Mouse (Mus musculus): ENCODE measurements around the gene Cd70. TPM values are rescaled to one million over a fixed set of nuclear protein-coding genes. Genes with fewer than 3 reads are reported as not detected.

Gene Cd70
- total and polyA plus RNA-seq, 2 experiments from 2014 or later: 0.69 TPM; not detected in 1

DNA sequence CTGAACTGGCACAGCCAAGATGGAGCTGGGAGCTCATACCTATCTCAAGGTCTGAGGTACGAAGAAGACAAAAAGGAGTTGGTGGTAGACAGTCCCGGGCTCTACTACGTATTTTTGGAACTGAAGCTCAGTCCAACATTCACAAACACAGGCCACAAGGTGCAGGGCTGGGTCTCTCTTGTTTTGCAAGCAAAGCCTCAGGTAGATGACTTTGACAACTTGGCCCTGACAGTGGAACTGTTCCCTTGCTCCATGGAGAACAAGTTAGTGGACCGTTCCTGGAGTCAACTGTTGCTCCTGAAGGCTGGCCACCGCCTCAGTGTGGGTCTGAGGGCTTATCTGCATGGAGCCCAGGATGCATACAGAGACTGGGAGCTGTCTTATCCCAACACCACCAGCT lies 42.5 kb downstream of the Cd70 start:
- Histone ChIP-seq H3K4me2 (ENCODE audit: low read depth) (no peak overlapping the region), H3K36me3 (ENCODE audit: insufficient read depth) (no peaks in the 10 kb centered on the region; the same call in 1 of the 2 replicates), H3K9me3 (ENCODE audit: low read length) (no peaks in the 10 kb centered on the region), H3K4me3 (ENCODE audit: low read depth, low read length) (no peak overlapping the region), H3K27me3 (ENCODE audit: insufficient read depth, low read length) (no peaks in the 10 kb centered on the region), H3K27ac (ENCODE audit: low read depth, low read length) (no peak overlapping the region), H3K4me1 (ENCODE audit: insufficient read depth) (0 out of 2 replicates have a peak, but pooled peaks cover 5% of the 10 kb centered on the region), H3K9ac (no peak overlapping the region)
- no peak for TF ChIP-seq CTCF (IDR thresholded peaks at IDR 0.05; ENCODE audit: low read depth)
- WGBS: 94% methylated on average over 5 of the region's 5 CpGs
- DNase-seq: no peak
- ATAC-seq: no peak

DNA sequence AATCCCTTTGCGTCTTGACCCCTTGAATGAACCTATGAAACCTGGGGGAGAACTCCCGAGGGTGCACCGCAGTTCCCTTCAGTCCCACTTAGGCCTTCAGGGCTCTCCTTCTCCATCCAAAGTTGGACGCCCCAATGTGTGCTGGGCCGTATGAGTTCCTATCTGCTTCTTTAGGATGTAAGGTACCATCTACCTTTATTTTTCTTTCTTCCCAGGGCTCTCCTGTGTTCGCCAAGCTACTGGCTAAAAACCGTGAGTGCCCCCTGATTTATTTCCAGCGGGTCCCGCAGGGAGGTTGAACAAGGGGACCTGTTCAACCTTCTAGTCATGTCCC lies 43.6 kb downstream of the Cd70 start:
- no peaks in the 10 kb centered on the region for H3K9me3 ChIP-seq (ENCODE audit: low read length)
- no peak for TF ChIP-seq CTCF (IDR thresholded peaks at IDR 0.05; ENCODE audit: low read depth)
- 4% methylated on average over 9 of the region's 9 CpGs for WGBS
- DNase-seq: no peak
- peak; percentile 9; the same call in 1 of the 2 replicates for ATAC-seq
- H3K4me2 ChIP-seq (ENCODE audit: low read depth): peak overlapping the region; percentile 76
- H3K27ac ChIP-seq (ENCODE audit: low read depth, low read length): no peak overlapping the region
- peak overlapping the region; percentile 74 for H3K4me3 ChIP-seq (ENCODE audit: low read depth, low read length)
- no peaks in the 10 kb centered on the region; the same call in 1 of the 2 replicates for H3K36me3 ChIP-seq (ENCODE audit: insufficient read depth)
- H3K9ac ChIP-seq: peak overlapping the region; percentile 72
- H3K4me1 ChIP-seq (ENCODE audit: insufficient read depth): 0 out of 2 replicates have a peak, but pooled peaks cover 5% of the 10 kb centered on the region
- no peaks in the 10 kb centered on the region for H3K27me3 ChIP-seq (ENCODE audit: insufficient read depth, low read length)

DNA sequence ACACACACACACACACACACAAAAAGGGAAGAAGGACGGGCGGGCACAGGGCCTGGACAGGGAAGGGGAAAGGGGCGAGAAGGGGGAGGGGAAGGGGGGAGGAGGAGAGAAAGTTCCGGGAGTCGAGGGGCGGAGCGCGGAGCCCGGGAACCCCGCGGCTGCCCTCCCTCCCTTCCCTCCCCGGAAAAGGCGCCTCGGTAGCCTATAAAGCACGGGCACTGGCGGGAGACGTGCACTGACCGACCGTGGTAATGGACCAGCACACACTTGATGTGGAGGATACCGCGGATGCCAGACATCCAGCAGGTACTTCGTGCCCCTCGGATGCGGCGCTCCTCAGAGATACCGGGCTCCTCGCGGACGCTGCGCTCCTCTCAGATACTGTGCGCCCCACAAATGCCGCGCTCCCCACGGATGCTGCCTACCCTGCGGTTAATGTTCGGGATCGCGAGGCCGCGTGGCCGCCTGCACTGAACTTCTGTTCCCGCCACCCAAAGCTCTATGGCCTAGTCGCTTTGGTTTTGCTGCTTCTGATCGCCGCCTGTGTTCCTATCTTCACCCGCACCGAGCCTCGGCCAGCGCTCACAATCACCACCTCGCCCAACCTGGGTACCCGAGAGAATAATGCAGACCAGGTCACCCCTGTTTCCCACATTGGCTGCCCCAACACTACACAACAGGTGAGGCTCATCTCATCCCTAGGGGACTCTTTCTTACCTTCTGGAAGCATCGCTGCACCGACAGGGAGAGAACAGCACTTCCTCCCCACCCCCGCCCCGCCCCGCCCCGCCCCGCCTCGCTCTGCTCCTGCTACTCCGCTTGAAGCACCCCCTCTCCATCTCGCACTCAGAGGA lies 44.2 kb downstream of the Cd70 start, which contains the start of gene Tnfsf9:
Gene Tnfsf9 (plus strand): TSS at position 145 of the 854 bp plus-strand sequence.
- peak within 1 kb of the TSS; percentile 76 for H3K4me2 ChIP-seq (ENCODE audit: low read depth)
- DNase-seq: peak; percentile 65
- H3K9ac ChIP-seq: peak within 1 kb of the TSS; percentile 72
- peak within 1 kb of the TSS; percentile 52; the same call in 1 of the 2 replicates for H3K27ac ChIP-seq (ENCODE audit: low read depth, low read length)
- H3K4me1 ChIP-seq (ENCODE audit: insufficient read depth): 0 out of 2 replicates have a peak, but pooled peaks cover 5% of the 10 kb centered on the region
- peak; percentile 80 for ATAC-seq
- no peak for TF ChIP-seq CTCF (IDR thresholded peaks at IDR 0.05; ENCODE audit: low read depth)
- no peaks in the 10 kb centered on the region for H3K27me3 ChIP-seq (ENCODE audit: insufficient read depth, low read length)
- H3K36me3 ChIP-seq (ENCODE audit: insufficient read depth): no peaks in the 10 kb centered on the region; the same call in 1 of the 2 replicates
- peak within 1 kb of the TSS; percentile 74 for H3K4me3 ChIP-seq (ENCODE audit: low read depth, low read length)
- 2% methylated on average over 56 of the region's 61 CpGs for WGBS
- no peaks in the 10 kb centered on the region for H3K9me3 ChIP-seq (ENCODE audit: low read length)

DNA sequence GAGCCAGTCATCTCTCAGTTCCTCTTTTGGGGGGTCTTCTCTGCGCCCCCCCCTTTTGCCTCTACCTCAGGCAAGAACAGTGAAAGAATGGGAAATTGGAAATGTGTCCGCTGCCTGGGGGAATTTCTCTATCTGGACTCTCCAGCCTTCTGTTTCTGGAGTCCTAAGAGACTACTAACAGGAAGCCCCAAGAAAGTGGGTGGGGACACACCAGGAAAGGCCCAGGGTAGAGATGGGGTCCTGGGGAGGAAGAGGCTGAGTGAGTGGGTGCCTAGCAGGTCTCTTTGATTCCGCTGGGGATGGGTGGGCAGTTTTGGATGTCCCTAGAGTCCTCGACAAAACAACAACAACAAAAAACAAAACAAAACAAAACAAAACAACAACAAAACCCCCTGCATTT lies 45.1 kb downstream of the Cd70 start:
- 41% methylated on average over 4 of the region's 4 CpGs for WGBS
- Histone ChIP-seq H3K27me3 (ENCODE audit: insufficient read depth, low read length) (no peaks in the 10 kb centered on the region), H3K36me3 (ENCODE audit: insufficient read depth) (no peaks in the 10 kb centered on the region; the same call in 1 of the 2 replicates), H3K27ac (ENCODE audit: low read depth, low read length) (no peak overlapping the region), H3K4me3 (ENCODE audit: low read depth, low read length) (peak overlapping the region; percentile 74), H3K9ac (peak overlapping the region; percentile 72), H3K9me3 (ENCODE audit: low read length) (no peaks in the 10 kb centered on the region), H3K4me1 (ENCODE audit: insufficient read depth) (0 out of 2 replicates have a peak, but pooled peaks cover 5% of the 10 kb centered on the region), H3K4me2 (ENCODE audit: low read depth) (peak overlapping the region; percentile 76)
- DNase-seq (no peak), ATAC-seq (no peak)
- no peak for TF ChIP-seq CTCF (IDR thresholded peaks at IDR 0.05; ENCODE audit: low read depth)

DNA sequence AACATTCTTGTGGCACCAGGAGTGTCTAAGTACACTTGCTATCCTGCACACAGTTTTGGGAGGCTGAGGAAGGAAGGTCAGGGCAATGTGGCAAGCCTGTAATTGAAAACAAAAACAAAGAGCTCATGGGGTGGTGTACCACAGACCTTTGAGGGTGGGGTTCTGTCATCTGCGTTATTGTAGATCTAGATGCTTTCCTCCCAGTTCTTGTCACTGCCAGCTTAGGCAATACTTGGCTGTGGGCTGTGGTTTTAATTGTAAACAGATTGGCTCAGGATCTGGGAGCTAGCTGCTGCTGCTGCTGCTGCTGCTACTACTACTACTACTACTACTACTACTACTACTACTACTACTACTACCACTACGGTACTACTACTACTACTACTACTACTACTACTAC lies 47.3 kb downstream of the Cd70 start:
- Histone ChIP-seq H3K27me3 (ENCODE audit: insufficient read depth, low read length) (no peaks in the 10 kb centered on the region), H3K27ac (ENCODE audit: low read depth, low read length) (no peak overlapping the region), H3K4me1 (ENCODE audit: insufficient read depth) (0 out of 2 replicates have a peak, but pooled peaks cover 5% of the 10 kb centered on the region), H3K4me3 (ENCODE audit: low read depth, low read length) (no peak overlapping the region), H3K9ac (no peak overlapping the region), H3K9me3 (ENCODE audit: low read length) (no peaks in the 10 kb centered on the region), H3K36me3 (ENCODE audit: insufficient read depth) (no peaks in the 10 kb centered on the region; the same call in 1 of the 2 replicates), H3K4me2 (ENCODE audit: low read depth) (no peak overlapping the region)
- no peak for TF ChIP-seq CTCF (IDR thresholded peaks at IDR 0.05; ENCODE audit: low read depth)
- WGBS: 81% methylated on average over 2 of the region's 2 CpGs
- ATAC-seq: no peak
- DNase-seq: no peak

DNA sequence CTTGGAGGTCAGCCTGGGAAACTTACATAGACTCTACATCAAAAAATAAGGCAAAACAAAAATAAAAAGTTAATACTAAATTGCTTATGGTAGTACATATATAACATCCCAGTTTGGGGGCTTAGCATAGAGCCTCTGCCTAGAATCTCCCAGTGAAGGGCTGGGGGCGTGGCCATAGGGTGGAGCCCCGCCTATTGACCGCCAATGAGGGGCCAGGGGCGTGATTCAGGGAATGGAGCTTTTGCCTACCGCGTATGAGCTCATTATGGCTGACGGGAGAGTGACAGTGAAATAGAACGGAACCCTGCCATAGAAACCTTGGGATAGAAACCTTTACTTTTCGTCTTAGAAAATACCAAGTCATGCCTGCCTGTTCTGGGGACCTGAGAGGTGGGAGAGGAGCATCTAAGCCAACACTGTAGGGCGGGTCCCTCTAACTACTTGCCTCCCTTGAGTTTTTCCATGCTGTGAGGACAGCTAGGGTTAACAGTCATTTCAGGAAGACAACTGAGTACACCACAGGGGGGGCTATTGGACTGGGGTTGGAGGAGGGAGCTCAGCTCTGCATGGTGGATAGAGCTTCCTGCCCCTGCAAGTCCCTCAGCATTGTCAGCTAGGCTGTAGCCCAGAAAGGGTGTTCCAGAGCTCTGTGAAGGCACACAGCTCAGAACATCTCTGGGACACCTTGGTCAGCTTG lies 49.8 kb downstream of the Cd70 start:
- DNase-seq (no peak), ATAC-seq (peak; percentile 21; the same call in 1 of the 2 replicates)
- H3K9me3 ChIP-seq (ENCODE audit: low read length): no peaks in the 10 kb centered on the region
- H3K27ac ChIP-seq (ENCODE audit: low read depth, low read length): no peak overlapping the region
- TF ChIP-seq CTCF (IDR thresholded peaks at IDR 0.05; ENCODE audit: low read depth): no peak
- WGBS: 8% methylated on average over 10 of the region's 10 CpGs
- H3K4me1 ChIP-seq (ENCODE audit: insufficient read depth): 0 out of 2 replicates have a peak, but pooled peaks cover 5% of the 10 kb centered on the region
- no peaks in the 10 kb centered on the region for H3K27me3 ChIP-seq (ENCODE audit: insufficient read depth, low read length)
- no peak overlapping the region for H3K9ac ChIP-seq
- H3K36me3 ChIP-seq (ENCODE audit: insufficient read depth): no peaks in the 10 kb centered on the region; the same call in 1 of the 2 replicates
- H3K4me3 ChIP-seq (ENCODE audit: low read depth, low read length): no peak overlapping the region
- H3K4me2 ChIP-seq (ENCODE audit: low read depth): no peak overlapping the region

Data from forebrain, postnatal 0 days (tissue).